Mouse (Mus musculus) limb, embryonic 13.5 days (tissue): ENCODE results near the gene Agap3. TPM values are rescaled to one million over a fixed set of nuclear protein-coding genes. Genes with fewer than 3 reads are reported as not detected.

Source experiments
- ATAC-seq: fragments of 200-750 bp; cut with Nextera tagmentation; 2 replicates; pipeline ENCODE4 v1.8.0; 2017; ENCODE audit warnings: low read depth, moderate number of reproducible peaks, moderate TSS enrichment; ENCODE audit not compliant: low FRiP score
- H3K27ac ChIP-seq: fragments of 300-500 bp; sonication (generic); 2 replicates; pipeline ENCODE4 v1.5.1; 2015; ENCODE audit warnings: inconsistent platforms, mild to moderate bottlenecking, moderate library complexity
- H3K27me3 ChIP-seq: fragments of 300-500 bp; sonication (generic); 2 replicates; pipeline ENCODE4 v1.6.1; 2015; ENCODE audit warnings: mild to moderate bottlenecking, inconsistent platforms
- H3K36me3 ChIP-seq: fragments of 300-500 bp; sonication (generic); 2 replicates; pipeline ENCODE4 v1.6.1; 2015; ENCODE audit warnings: inconsistent platforms, mild to moderate bottlenecking, moderate library complexity
- H3K4me1 ChIP-seq: fragments of 300-500 bp; sonication (generic); 2 replicates; pipeline ENCODE4 v1.6.1; 2015; ENCODE audit warnings: inconsistent platforms
- H3K4me2 ChIP-seq: fragments of 300-500 bp; sonication (generic); replicated peaks from 2 replicates; pipeline ENCODE4 v1.6.1; 2015; ENCODE audit warnings: inconsistent platforms, mild to moderate bottlenecking, moderate library complexity
- H3K4me3 ChIP-seq: fragments of 300-500 bp; sonication (generic); 2 replicates; pipeline ENCODE4 v1.5.1; 2015; ENCODE audit warnings: moderate library complexity, mild to moderate bottlenecking, inconsistent platforms
- H3K9ac ChIP-seq: fragments of 300-500 bp; sonication (generic); 2 replicates; pipeline ENCODE4 v1.6.1; 2015; ENCODE audit warnings: mild to moderate bottlenecking, inconsistent platforms
- H3K9me3 ChIP-seq: fragments of 300-500 bp; sonication (generic); 2 replicates; pipeline ENCODE4 v1.6.1; 2016; ENCODE audit warnings: inconsistent platforms
- WGBS: fragments of 180-500 bp; shearing (Covaris S2); methylation state at CpG from one replicate; pipeline ENCODE4 v1.1.7; 2015; 5-methylcytosine and 5-hydroxymethylcytosine counted together
- polyA plus RNA-seq: library from polyadenylated mRNA; unstranded; fragments of >200 nt; fragmentation: Nextera tagmentation; extraction: Ambion mirVana; gene quantifications from 2 replicates; pipeline ENCODE4 v1.2.1, GENCODE M21; 2015

Agap3 gene
- polyA plus RNA-seq, 1 experiment from 2014 or later = 29.8 TPM

- Histone ChIP-seq H3K36me3 (peaks cover 35% of the 10 kb centered on the region), H3K4me2 (peak overlapping the region; percentile 100), H3K9me3 (0 out of 2 replicates have a peak, but pooled peaks cover 3% of the 10 kb centered on the region), H3K9ac (peak overlapping the region; percentile 8; the same call in 1 of the 2 replicates), H3K27ac (0 out of 2 replicates have a peak overlapping the region, but pooled peaks have one; percentile 44), H3K4me3 (no peak overlapping the region), H3K27me3 (no peaks in the 10 kb centered on the region), H3K4me1 (peaks cover 44% of the 10 kb centered on the region)
- ATAC-seq = no peak
- WGBS = 63% methylated on average over 3 of the region's 3 CpGs
These were observed 3.1 kb downstream of the Agap3 start for GRCm38 (mm10) chr5:24455076-24455475.

- peak overlapping the region; percentile 100 for H3K4me2 ChIP-seq
- peaks cover 44% of the 10 kb centered on the region for H3K4me1 ChIP-seq
- H3K9me3 ChIP-seq = 0 out of 2 replicates have a peak, but pooled peaks cover 3% of the 10 kb centered on the region
- H3K27me3 ChIP-seq = no peaks in the 10 kb centered on the region
- H3K9ac ChIP-seq = 0 out of 2 replicates have a peak overlapping the region, but pooled peaks have one; percentile 48
- no peak for ATAC-seq
- WGBS = 70% methylated on average over 7 of the region's 7 CpGs
- no peak overlapping the region for H3K4me3 ChIP-seq
- H3K27ac ChIP-seq = peak overlapping the region; percentile 16; the same call in 1 of the 2 replicates
- peaks cover 39% of the 10 kb centered on the region for H3K36me3 ChIP-seq
These were observed 3.6 kb downstream of the Agap3 start for GRCm38 (mm10) chr5:24455613-24456012.

GRCm38 (mm10) chr5:24466762-24467161, 14.8 kb downstream of the Agap3 start:
- peaks cover 6% of the 10 kb centered on the region; the same call in 1 of the 2 replicates for H3K4me1 ChIP-seq
- H3K9me3 ChIP-seq = no peaks in the 10 kb centered on the region
- no peak overlapping the region for H3K4me2 ChIP-seq
- no peak overlapping the region for H3K9ac ChIP-seq
- H3K36me3 ChIP-seq = peaks cover 14% of the 10 kb centered on the region
- 72% methylated on average over 12 of the region's 12 CpGs for WGBS
- no peak for ATAC-seq
- H3K27me3 ChIP-seq = no peaks in the 10 kb centered on the region
- no peak overlapping the region for H3K27ac ChIP-seq
- no peak overlapping the region for H3K4me3 ChIP-seq

- peaks cover 26% of the 10 kb centered on the region for H3K27me3 ChIP-seq
- H3K4me2 ChIP-seq = no peak overlapping the region
- 9% methylated on average over 5 of the region's 5 CpGs for WGBS
- no peak overlapping the region for H3K9ac ChIP-seq
- no peaks in the 10 kb centered on the region; the same call in 1 of the 2 replicates for H3K36me3 ChIP-seq
- no peak overlapping the region for H3K4me3 ChIP-seq
- no peak for ATAC-seq
- no peak overlapping the region for H3K27ac ChIP-seq
- no peaks in the 10 kb centered on the region for H3K9me3 ChIP-seq
- peaks cover 43% of the 10 kb centered on the region for H3K4me1 ChIP-seq
These were observed 18.6 kb downstream of the Agap3 start for GRCm38 (mm10) chr5:24470600-24470999.

- H3K27me3 ChIP-seq = peaks cover 29% of the 10 kb centered on the region
- H3K9ac ChIP-seq = no peak overlapping the region
- peak; percentile 10; the same call in 1 of the 2 replicates for ATAC-seq
- peak overlapping the region; percentile 64 for H3K27ac ChIP-seq
- peaks cover 23% of the 10 kb centered on the region for H3K36me3 ChIP-seq
- no peaks in the 10 kb centered on the region for H3K9me3 ChIP-seq
- H3K4me1 ChIP-seq = peaks cover 49% of the 10 kb centered on the region
- peak overlapping the region; percentile 83 for H3K4me2 ChIP-seq
- WGBS = 16% methylated on average over 7 of the region's 7 CpGs
- 0 out of 2 replicates have a peak overlapping the region, but pooled peaks have one; percentile 51 for H3K4me3 ChIP-seq
These were observed 21.1 kb downstream of the Agap3 start for GRCm38 (mm10) chr5:24472884-24473619.

GRCm38 (mm10) chr5:24474025-24474722, 22.2 kb downstream of the Agap3 start:
- Histone ChIP-seq H3K4me1 (peaks cover 47% of the 10 kb centered on the region), H3K27ac (peak overlapping the region; percentile 44; the same call in 1 of the 2 replicates), H3K4me2 (peak overlapping the region; percentile 83), H3K36me3 (peaks cover 34% of the 10 kb centered on the region), H3K27me3 (peaks cover 29% of the 10 kb centered on the region), H3K4me3 (peak overlapping the region; percentile 51), H3K9me3 (no peaks in the 10 kb centered on the region), H3K9ac (peak overlapping the region; percentile 72)
- peak; percentile 21 for ATAC-seq
- WGBS = 2% methylated on average over 71 of the region's 77 CpGs

GRCm38 (mm10) chr5:24474723-24475261, 22.8 kb downstream of the Agap3 start:
- H3K4me2 ChIP-seq = peak overlapping the region; percentile 83
- peaks cover 43% of the 10 kb centered on the region for H3K4me1 ChIP-seq
- peak overlapping the region; percentile 72 for H3K9ac ChIP-seq
- H3K27me3 ChIP-seq = peaks cover 29% of the 10 kb centered on the region
- H3K9me3 ChIP-seq = no peaks in the 10 kb centered on the region
- ATAC-seq = no peak
- 2% methylated on average over 67 of the region's 67 CpGs for WGBS
- peaks cover 40% of the 10 kb centered on the region for H3K36me3 ChIP-seq
- peak overlapping the region; percentile 51 for H3K4me3 ChIP-seq
- H3K27ac ChIP-seq = no peak overlapping the region

GRCm38 (mm10) chr5:24475476-24476241, 23.7 kb downstream of the Agap3 start:
- peaks cover 43% of the 10 kb centered on the region for H3K4me1 ChIP-seq
- peaks cover 29% of the 10 kb centered on the region for H3K27me3 ChIP-seq
- no peak for ATAC-seq
- no peaks in the 10 kb centered on the region for H3K9me3 ChIP-seq
- peaks cover 49% of the 10 kb centered on the region for H3K36me3 ChIP-seq
- WGBS = 61% methylated on average over 6 of the region's 6 CpGs
- H3K4me3 ChIP-seq = peak overlapping the region; percentile 51
- peak overlapping the region; percentile 83 for H3K4me2 ChIP-seq
- no peak overlapping the region for H3K27ac ChIP-seq
- 0 out of 2 replicates have a peak overlapping the region, but pooled peaks have one; percentile 40 for H3K9ac ChIP-seq

- H3K4me1 ChIP-seq = peaks cover 45% of the 10 kb centered on the region
- H3K27ac ChIP-seq = no peak overlapping the region
- H3K9ac ChIP-seq = no peak overlapping the region
- H3K4me3 ChIP-seq = no peak overlapping the region
- H3K36me3 ChIP-seq = peaks cover 68% of the 10 kb centered on the region
- H3K9me3 ChIP-seq = no peaks in the 10 kb centered on the region
- no peak overlapping the region for H3K4me2 ChIP-seq
- no peak for ATAC-seq
- 84% methylated on average over 9 of the region's 9 CpGs for WGBS
- H3K27me3 ChIP-seq = peaks cover 29% of the 10 kb centered on the region
These were observed 25.9 kb downstream of the Agap3 start for GRCm38 (mm10) chr5:24477909-24478308.

GRCm38 (mm10) chr5:24481647-24482046, 29.7 kb downstream of the Agap3 start:
- Histone ChIP-seq H3K4me2 (no peak overlapping the region), H3K27me3 (peaks cover 6% of the 10 kb centered on the region; the same call in 1 of the 2 replicates), H3K9ac (0 out of 2 replicates have a peak overlapping the region, but pooled peaks have one; percentile 6), H3K36me3 (peaks cover 81% of the 10 kb centered on the region), H3K9me3 (no peaks in the 10 kb centered on the region), H3K27ac (no peak overlapping the region), H3K4me3 (no peak overlapping the region), H3K4me1 (peaks cover 39% of the 10 kb centered on the region)
- peak; percentile 42; the same call in 1 of the 2 replicates for ATAC-seq
- WGBS = 0% methylated on average over 3 of the region's 4 CpGs
